Mouse (Mus musculus) heart, postnatal 0 days (tissue): ENCODE data around the gene Tiam2.

Experiments
- CTCF ChIP-seq: IDR thresholded peaks from 2 replicates; pipeline ENCODE4 v1.5.1; 2016; ENCODE audit warnings: antibody characterized with exemption, control low read depth, low read depth
- EP300 ChIP-seq: IDR thresholded peaks from 2 replicates; pipeline ENCODE4 v1.6.1; 2016; ENCODE audit warnings: antibody characterized with exemption, low read depth

DNA sequence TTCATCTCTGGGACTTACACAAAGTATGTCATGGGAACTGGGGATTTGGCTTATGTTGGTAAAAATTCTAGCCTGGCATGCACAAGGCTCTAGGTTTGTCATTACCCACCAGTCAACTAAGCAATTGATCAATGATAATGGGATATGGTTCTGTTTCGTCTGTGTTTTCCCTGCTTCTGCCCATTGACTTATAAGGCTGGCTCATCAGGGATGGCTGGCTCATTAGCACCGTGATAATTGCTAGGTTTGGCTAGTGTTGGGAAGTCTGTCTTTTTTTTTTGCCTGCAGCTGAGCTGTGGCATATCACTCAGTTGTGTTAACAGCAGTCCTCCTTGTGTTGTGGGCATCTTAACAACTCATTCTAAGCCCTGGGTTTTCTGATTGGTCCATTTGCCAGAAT, 36.8 kb downstream of the Tiam2 start:
- TF ChIP-seq CTCF = no peak
- no peak for TF ChIP-seq EP300
